Mouse (Mus musculus): ENCODE measurements around the gene Gm17019. TPM values are rescaled to one million over a fixed set of nuclear protein-coding genes. Genes with fewer than 3 reads are reported as not detected.
"Not testable (repeated sequence)": the region's sequence is repeated elsewhere in the genome, so short reads cannot be mapped to it uniquely, and the experiment has no call there.

Gm17019 gene
- total RNA-seq (2021), result not detected
- long read RNA-seq, experiment 1, result 0 reads
- long read RNA-seq, experiment 2, result 0 reads

DNA sequence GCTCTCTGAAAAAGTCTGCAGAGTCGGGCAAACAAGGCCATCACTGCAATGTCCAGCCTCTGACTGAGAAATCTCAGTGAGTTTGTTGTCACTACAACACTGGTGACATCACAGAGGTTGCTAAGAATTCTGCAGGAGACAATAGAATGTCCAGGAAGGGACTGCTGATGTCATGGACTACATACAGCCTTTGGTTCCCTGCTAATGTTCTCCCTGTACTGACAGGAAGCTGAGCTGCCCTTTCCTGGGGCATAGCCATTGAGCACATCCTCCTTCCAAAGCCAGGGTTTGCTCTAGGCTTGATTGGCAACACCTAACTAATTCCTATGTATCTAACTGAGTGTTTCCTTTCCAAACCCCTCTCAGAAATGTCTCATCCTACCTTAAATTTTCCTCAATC is at the start of gene Gm17019:
Gm17019 (minus strand) TSS at position 101 of the 400 bp plus-strand sequence.
- not testable (repeated sequence) for DNase-seq

DNA sequence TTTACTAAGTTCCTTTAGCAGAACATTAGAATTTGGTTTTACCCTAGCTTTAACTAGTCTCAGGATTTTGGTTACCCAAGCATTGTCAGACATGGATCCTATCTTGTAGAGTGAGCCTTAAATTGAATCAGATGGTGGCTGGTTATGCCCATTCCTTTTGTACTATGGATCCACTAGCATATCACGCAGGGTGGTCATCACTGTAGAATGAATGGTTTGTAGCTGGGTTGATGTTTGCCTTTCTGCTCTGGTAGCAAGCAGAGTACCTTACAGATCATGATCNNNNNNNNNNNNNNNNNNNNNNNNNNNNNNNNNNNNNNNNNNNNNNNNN is 29.6 kb upstream of the Gm17019 start:
- not testable (repeated sequence) for DNase-seq

DNA sequence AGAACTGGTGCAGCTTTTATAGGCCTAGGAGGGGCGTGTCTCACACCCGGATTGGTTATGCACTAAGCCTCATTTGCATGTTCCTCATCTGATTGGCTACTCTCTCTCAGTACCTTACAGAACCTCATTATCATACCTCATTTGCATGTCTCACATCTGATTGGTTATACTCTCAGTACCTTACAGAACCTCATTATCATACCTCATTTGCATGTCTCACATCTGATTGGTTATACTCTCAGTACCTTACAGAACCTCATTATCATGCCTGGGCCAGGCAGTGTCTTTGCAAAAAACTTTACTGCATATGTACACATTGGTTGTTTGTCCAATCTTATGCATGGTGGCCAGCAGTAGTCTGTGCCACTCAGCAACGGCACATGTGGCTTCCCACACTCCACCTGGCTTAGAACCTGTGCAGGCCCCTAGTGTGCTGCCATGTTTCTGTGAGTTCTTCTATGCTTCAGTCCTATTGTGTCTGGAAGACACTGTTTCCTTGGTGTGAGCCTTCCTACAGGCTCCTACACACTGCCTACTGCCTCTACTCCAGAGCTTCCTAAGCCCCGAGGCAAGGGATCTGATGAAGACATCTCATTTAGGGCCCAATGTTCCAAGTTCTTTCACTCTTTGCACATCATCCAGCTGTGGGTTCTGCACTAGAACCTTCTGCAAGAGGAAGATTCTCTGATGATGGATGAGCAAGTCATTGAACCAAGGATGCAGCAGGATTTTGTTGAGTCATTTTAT is 29.0 kb upstream of the Gm17019 start:
- DNase-seq, result not testable (repeated sequence)

DNA sequence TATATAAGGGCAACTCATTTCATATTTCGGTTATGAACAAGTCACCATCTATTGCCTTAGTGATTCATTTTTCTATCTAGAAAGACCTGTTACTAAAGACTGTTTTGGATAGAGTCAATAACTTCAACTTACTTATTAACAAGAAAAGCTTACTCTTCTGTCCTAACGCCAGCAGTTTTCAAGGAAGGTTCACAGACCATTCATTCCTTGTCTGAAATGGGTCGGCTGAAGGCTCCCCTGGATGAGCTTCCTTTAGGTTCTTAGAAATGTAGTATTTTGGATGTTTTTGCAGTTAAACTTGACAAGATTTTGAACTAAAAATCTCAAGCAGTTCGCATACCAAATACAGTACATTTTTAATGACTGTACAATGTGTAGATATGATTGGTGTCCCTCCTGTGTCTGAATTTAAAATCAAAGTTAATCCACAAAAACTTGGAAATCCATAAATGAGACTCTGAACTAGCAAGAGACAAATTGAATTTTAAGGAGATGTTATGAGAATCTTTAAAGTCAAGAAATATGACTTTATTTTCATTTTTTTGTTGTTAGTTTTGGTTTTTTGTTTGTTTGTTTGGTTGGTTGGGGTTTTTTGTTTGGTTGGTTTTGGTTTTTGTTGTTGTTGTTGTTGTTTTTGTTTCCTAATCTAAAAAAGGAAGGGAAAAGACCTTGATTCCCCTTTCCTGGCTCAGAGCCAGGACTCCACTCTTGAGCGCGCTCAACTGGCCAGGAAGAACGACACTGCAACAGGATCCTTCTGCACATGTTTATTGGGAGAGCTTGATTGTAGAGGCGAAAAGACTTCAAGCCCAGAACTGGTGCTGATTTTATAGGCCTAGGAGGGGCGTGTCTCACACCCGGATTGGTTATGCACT is 21.6 kb upstream of the Gm17019 start:
- not testable (repeated sequence) for DNase-seq

DNA sequence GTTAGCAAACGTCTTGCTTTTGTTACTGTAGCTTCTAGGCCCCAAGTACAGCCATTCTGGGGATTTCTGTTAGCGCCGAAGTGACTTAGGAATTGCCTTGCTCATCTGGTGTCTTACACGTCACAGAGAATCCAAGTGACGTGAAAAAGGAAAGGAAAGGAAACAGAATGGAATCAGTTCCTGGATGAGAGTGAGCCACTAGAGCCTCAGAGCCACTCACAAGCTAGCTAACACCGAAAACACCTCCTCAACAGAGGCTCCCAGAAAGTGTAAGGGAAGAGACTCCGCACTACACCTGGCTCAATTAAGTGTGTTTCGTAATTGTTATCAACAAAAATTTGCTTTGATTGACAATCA is 20.8 kb upstream of the Gm17019 start:
- DNase-seq, result not testable (repeated sequence)

DNA sequence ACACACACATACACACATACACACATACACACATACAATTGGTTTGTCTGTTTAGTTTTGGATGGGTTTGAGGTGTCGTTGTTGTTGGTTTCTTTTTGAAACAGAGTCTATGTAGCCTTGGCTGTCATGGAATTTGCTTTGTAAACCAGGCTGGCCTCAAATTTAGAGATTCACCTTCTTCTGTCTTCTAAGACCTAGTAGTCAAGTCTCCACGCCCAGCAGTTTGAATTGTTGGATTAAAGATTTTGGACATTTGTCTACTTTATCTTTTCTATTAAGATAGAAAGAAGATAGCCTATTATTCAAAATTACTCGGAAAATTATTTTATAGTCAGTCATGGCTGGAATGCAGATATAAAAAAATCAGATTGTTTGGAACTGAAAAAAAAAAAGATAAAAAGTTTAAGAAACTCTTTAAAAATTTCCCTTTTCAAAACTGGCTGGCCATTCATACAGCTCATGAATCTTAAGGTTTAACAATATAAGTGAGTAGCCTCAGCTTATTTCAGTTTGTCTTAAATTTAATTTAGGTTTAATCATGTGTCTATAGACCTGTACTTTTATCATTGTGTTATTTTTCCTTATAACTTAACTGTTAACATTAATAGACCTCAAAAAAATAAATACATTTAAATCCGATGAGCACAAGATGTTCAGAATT is 20.3 kb upstream of the Gm17019 start:
- DNase-seq, result not testable (repeated sequence)

DNA sequence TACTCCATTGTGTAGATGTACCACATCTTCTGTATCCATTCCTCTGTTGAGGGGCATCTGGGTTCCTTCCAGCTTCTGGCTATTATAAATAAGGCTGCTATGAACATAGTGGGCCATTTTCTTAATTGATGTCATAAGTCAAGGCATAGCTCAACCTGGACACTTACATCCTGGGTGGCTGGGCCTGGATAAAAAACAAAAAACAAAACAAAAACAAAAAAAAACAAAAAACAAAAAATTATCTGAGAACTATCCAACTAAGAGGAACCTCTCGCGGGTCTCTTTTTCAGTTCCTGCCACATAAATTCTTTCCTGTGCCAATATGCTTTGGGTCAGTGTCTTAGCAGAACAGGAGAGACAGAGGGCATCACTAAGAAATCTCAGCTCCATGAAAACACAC is 18.0 kb upstream of the Gm17019 start:
- not testable (repeated sequence) for DNase-seq

DNA sequence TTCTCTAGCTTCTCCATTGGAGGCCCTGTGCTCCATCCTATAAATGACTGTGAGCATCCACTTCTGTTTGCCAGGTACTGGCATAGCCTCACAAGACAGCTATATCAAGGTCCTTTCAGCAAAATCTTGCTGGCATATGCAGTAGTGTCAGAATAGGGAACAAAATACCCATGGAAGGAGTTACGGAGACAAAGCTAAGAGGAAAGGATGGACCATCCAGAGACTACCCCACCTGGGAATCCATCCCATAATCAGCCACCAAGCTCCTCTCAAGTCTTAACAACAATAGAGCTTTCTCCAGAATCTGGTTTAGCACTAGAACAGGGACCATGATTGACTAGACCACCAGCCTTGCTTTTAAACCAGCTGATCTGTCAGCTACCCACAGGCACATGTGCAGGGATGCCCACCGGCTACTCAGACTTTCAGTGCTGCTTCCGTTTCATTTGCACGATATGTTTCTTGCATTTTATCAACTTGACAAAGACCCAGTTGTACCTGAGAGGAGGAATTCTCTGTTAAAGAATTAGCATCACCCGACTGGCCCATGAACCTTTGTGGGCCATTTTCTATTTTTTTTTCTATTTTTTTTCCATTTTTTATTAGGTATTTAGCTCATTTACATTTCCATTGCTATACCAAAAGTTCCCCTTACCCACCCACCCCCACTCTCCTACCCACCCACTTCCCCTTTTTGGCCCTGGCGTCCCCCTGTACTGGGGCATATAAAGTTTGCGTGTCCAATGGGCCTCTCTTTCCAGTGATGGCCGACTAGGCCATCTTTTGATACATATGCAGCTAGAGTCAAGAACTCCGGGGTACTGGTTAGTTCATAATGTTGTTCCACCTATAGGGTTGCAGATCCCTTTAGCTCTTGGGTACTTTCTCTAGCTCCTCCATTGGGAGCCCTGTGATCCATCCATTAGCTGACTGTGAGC is 12.3 kb upstream of the Gm17019 start:
- DNase-seq, result not testable (repeated sequence)

DNA sequence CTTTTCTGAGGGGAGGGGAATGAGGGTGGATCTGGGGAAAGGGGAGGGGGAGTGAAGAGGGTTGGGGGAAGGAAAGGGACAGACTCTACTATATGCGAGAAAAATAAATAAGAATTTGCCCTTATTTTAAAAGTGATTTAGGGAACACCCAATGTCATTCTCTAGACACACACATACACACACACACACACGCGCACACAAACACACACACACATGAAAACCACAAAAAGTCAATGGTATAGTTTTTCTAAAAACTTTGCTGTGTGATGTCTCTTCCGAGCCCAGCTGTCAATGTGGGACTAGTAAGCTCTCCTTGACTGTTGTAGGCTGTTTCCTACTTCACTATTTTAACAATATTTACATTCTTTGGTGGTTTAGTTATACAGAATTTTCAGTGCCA is 8.0 kb upstream of the Gm17019 start:
- DNase-seq, result not testable (repeated sequence)

DNA sequence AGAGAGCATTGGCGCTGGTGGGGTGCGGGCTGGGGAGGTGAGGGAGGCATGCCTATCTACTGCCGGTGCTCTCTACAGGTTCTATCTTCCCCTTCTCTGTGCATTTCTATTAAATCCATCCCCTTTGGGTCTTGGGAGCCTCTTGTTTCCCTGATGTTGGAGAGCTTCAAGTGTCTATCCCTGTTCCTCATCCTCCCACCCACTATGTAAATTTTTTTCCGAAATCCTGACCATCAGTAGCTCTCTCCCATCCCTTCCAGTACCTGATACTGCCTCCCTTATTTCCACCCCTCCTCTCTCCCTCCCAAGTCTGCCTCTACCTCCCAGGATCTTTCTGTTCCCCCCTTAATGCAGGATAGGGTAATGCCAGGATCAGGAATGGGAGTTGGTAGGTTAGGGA is 7.2 kb upstream of the Gm17019 start:
- not testable (repeated sequence) for DNase-seq

DNA sequence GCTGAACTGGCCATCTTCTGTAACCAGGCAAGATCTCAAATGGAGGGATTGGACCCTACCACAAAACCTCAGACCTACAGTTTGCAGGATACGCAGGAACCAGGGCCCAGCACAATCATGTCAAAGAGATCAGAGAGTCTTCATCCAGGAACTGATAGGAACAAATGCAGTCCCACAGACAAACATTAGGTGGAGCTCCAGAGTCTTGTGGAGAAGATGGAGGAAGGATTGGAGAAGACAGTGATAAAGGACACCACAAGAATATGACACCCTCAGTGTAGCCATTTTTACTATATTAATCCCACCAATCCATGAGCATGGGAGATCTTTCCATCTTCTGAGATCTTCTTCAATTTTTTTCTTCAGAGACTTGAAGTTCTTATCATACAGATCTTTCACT is 8.5 kb downstream of the Gm17019 start:
- DNase-seq, result peak; percentile 24 to 35

DNA sequence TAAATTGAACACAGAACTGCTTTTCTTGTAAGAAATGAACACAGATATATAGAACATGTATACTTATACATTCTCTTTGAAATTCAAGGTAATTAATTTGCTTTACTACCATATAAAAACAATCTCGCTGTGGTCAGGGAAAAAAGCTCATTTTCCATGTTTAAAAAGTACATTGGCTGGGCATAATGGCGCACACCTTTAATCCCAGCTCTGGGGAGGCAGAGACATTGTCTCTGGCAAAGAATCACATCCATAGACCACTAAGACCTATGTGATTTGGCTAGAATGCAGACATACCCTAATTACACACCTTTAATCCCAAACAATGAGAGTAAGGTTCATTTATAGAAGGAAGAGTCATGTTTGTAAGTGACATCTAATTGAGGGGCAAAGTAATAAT is 12.7 kb downstream of the Gm17019 start:
- not testable (repeated sequence) for DNase-seq

DNA sequence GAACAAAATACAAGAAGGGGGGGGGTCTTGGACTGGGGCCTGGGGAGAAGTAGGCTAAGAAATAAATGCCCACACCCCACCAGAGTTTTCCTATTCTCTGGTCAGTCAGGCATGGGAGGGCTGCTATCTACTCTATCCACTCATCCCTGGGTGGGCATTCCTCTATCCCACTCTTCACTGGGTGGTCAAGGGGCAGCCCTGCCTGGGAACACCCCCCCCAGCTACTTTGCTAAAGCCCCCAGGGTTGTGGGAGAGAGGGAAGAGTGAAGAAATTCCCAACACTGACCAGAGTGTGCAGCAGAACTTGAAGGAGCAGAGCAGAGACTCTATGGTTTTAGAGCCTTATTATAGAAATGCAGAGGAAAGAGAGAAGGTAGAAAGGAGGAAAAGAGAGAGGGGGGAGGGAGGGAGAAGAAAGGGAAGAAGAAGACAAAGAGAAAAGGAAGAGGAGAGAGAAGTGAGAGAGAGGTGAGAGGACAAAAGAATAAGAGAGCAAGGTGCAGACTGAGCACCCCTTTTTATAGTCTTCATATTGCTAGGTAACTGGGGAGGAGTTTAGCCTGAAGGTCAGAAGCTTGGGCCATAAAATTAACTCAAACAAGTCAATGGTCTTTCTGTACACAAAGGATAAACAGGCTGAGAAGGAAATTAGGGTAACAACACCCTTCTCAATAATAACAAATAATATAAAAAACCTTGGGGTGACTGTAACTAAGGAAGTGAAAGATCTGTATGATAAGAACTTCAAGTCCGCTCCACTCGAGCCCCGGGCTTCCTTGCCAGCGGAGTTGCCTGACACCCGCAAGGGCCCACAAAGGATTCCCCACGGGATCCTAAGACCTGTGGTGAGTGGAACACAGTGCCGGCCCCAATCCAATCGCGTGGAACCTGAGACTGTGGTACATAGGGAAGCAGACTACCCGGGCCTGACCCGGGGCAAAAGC is 21.9 kb downstream of the Gm17019 start:
- not testable (repeated sequence) for DNase-seq

DNA sequence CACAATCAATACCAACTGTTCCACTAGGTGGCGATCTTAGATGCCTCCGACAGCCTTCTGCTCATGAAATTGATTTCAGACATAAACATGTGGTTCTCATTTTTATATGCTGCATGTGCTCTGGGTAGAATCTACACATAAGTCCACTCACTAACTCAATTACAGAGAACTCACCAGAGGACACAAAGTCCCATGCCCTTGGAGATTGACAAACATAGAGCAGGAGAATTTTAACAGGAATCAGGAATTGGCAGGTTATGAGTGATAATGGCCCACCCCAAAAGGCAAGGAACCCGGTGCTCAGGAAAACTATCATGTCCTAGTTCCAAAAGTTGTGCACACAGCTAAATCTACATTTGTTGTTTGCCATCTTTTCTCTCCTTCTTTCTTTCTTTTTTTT is 25.9 kb downstream of the Gm17019 start:
- DNase-seq, result not testable (repeated sequence)

DNA sequence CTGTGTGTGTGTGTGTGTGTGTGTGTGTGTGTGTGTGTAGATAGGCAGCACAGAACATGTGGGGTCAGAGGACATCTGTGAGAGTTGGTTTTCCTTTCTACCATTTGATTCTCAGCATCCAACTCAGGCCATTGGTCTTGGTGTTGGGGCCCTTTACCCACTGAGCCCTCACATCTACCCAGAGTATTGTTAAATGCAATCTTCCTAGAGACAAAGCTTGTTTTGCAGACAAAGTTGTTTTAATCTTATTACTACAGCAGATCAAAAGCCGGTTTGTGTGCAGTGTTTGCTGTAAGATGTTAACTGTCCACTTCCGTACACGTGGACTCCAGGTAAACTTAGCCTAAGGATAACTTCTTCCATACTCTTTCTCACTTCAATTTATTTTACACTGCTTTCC is 26.5 kb downstream of the Gm17019 start:
- not testable (repeated sequence) for DNase-seq

DNA sequence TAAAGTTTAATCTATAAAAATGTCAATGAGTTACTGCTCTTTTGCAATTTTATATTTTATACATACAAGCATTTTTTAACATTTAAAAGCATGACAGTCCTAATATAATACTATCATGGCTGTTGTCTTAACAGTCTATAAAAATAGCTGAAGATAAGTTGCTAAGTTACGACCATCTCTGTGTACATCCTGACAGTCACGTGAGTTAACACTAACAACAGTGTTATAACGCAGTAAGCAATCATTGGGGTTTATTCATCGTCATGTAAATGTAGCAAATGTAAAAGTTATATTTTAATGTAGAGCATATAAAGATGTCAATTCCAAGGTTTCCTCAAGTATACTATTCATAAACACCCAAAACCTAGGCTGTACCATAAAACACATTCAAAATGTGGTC is 27.2 kb downstream of the Gm17019 start:
- not testable (repeated sequence) for DNase-seq

DNA sequence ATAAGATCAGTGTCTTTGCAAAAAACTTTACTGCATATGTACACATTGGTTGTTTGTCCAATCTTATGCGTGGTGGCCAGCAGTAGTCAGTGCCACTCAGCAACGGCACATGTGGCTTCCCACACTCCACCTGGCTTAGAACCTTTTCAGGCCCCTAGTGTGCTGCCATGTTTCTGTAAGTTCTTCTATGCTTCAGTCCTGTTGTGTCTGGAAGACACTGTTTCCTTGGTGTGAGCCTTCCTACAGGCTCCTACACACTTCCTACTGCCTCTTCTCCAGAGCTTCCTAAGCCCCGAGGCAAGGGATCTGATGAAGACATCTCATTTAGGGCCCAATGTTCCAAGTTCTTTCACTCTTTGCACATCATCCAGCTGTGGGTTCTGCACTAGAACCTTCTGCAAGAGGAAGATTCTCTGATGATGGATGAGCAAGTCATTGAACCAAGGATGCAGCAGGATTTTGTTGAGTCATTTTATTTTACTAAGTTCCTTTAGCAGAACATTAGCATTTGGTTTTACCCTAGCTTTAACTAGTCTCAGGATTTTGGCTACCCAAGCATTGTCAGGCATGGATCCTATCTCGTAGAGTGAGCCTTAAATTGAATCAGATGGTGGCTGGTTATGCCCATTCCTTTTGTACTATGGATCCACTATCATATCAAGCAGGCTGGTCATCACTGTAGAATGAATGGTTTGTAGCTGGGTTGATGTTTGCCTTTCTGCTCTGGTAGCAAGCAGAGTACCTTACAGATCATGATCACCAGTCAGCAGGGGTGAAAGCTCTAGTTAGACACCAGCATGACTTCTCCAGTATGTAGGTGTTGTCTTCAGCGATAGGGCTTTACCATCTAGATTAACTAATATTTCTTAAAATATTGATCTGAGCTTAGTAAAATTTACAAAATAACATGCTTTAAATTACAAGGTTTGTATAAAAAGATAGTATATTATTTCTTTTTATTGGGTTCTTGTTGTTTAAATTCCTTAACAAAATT is 27.9 kb downstream of the Gm17019 start:
- DNase-seq, result not testable (repeated sequence)

DNA sequence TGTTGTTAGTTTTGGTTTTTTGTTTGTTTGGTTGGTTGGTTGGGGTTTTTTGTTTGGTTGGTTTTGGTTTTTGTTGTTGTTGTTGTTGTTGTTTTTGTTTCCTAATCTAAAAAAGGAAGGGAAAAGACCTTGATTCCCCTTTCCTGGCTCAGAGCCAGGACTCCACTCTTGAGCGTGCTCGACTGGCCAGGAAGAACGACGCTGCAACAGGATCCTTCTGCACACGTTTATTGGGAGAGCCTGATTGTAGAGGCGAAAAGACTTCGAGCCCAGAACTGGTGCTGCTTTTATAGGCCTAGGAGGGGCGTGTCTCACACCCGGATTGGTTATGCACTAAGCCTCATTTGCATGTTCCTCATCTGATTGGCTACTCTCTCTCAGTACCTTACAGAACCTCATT is 34.7 kb downstream of the Gm17019 start:
- not testable (repeated sequence) for DNase-seq

DNA sequence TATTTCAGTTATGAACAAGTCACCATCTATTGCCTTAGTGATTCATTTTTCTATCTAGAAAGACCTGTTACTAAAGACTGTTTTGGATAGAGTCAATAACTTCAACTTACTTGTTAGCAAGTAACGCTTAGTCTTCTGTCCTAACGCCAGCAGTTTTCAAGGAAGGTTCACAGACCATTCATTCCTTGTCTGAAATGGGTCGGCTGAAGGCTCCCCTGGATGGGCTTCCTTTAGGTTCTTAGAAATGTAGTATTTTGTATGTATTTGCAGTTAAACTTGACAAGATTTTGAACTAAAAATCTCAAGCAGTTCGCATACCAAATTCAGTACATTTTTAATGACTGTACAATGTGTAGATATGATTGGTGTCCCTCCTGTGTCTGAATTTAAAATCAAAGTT is 35.2 kb downstream of the Gm17019 start:
- not testable (repeated sequence) for DNase-seq
